Comparison of ENCODE assay signal across 28 mouse cellular contexts in the genomic region with DNA sequence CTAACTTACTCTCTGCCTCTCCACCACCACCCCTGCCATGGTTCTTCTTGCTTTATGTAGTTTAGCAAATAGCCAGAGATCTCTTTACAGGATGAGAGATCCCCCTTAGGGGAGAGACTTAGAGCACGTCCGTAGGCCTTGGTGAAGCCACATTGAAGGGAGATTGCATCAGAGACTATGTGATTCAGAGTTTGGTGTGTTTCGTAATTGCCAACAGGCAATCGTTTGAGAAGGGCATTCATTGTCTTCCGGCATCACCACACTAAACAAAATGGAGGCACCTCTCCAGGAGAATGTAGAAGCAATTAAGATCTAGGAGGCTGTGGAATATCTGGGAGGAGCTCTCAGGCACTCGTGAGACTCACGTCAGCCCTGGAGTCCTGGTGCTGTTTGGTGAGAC.
DNase-seq lines count a peak whose midpoint lies in the region; ATAC-seq lines count a peak whose summit lies in the region.
"Had no signal": no experiment of that assay in that cellular context is flagged by ENCODE, and none has a peak within 500 bp of the region (broad histone marks: within the 10 kb centered on the region; RNA-seq: fewer than 3 reads in every experiment).

No protein-coding gene starts in this region.

- 0 out of 2 replicates have a peak overlapping the region, but pooled peaks have one; percentile 25 for H3K27ac ChIP-seq in midbrain, embryonic 13.5 days
- H3K27ac ChIP-seq in midbrain, embryonic 11.5 days (ENCODE audit: low read depth, low read length), result no peak overlapping the region
- H3K27ac ChIP-seq: embryonic facial prominence, embryonic 13.5 days; hindbrain, embryonic 15.5 days; limb, embryonic 12.5 days; neural tube, embryonic 13.5 days; stomach, embryonic 15.5 days had no signal

- 86% methylated on average over 7 of the region's 7 CpGs for WGBS in midbrain, embryonic 13.5 days
- WGBS in midbrain, embryonic 11.5 days, result 92% methylated on average over 7 of the region's 7 CpGs

- peak; percentile 10 for DNase-seq in adrenal gland, adult 8-10 months
- DNase-seq in adrenal gland, postnatal 25 days, result no peak
- DNase-seq in midbrain, embryonic 11.5 days (ENCODE audit: low spot score, missing footprints), result no peak
- DNase-seq in fibroblast of lung, adult 2 months (ENCODE audit: low read depth), result peak; percentile 8
- no peak for DNase-seq in layer of hippocampus, postnatal 14 days (ENCODE audit: low spot score in 2 of 2)
- no peak for DNase-seq in right cerebral cortex, postnatal 4 days
- DNase-seq in heart, adult 9 months (ENCODE audit: low spot score in 2 of 2), result no peak
- DNase-seq: B cell, adult 2 months; cerebellum, adult 2 months; cerebellum, postnatal 25 days; embryo, embryonic 11 days; gastrocnemius, postnatal 25 days; kidney, adult 8-10 months; kidney, postnatal 10 days; lung, embryonic 14.5 days; lung, postnatal 36 days; retina, postnatal 1 day; thymus, postnatal 25 days had no signal

- H3K9me3 ChIP-seq in midbrain, embryonic 13.5 days, result no peaks in the 10 kb centered on the region
- no peaks in the 10 kb centered on the region for H3K9me3 ChIP-seq in midbrain, embryonic 11.5 days (ENCODE audit: control insufficient read depth, low read length)
- H3K9me3 ChIP-seq: embryonic facial prominence, embryonic 13.5 days; hindbrain, embryonic 15.5 days; limb, embryonic 12.5 days; neural tube, embryonic 13.5 days; stomach, embryonic 15.5 days had no signal

- H3K4me1 ChIP-seq in midbrain, embryonic 13.5 days (replicated peaks), result peaks cover 68% of the 10 kb centered on the region
- peaks cover 20% of the 10 kb centered on the region for H3K4me1 ChIP-seq in midbrain, embryonic 11.5 days (ENCODE audit: control insufficient read depth, insufficient read depth, low read length)
- H3K4me1 ChIP-seq: limb, embryonic 12.5 days; stomach, embryonic 15.5 days had no signal

- no peak overlapping the region for H3K4me3 ChIP-seq in midbrain, embryonic 13.5 days (replicated peaks)
- H3K4me3 ChIP-seq in midbrain, embryonic 11.5 days (ENCODE audit: low read depth, low read length), result no peak overlapping the region
- H3K4me3 ChIP-seq: embryonic facial prominence, embryonic 13.5 days; erythroblast, embryonic 14.5 days; hindbrain, embryonic 15.5 days; limb, embryonic 12.5 days; neural tube, embryonic 13.5 days; stomach, embryonic 15.5 days had no signal

- no peaks in the 10 kb centered on the region for H3K36me3 ChIP-seq in midbrain, embryonic 13.5 days
- H3K36me3 ChIP-seq in midbrain, embryonic 11.5 days (ENCODE audit: control insufficient read depth, insufficient read depth, low read length), result no peaks in the 10 kb centered on the region
- H3K36me3 ChIP-seq: embryonic facial prominence, embryonic 13.5 days; hindbrain, embryonic 15.5 days; limb, embryonic 12.5 days; neural tube, embryonic 13.5 days; stomach, embryonic 15.5 days had no signal

- no peaks in the 10 kb centered on the region for H3K27me3 ChIP-seq in midbrain, embryonic 13.5 days
- no peaks in the 10 kb centered on the region for H3K27me3 ChIP-seq in midbrain, embryonic 11.5 days (ENCODE audit: control insufficient read depth, insufficient read depth, low read length)
- H3K27me3 ChIP-seq: hindbrain, embryonic 15.5 days; stomach, embryonic 15.5 days had no signal

- no peak for ATAC-seq in midbrain, embryonic 13.5 days
- no peak for ATAC-seq in midbrain, embryonic 11.5 days (ENCODE audit: low FRiP score)
- ATAC-seq: forebrain, embryonic 14.5 days had no signal

- H3K4me2 ChIP-seq in midbrain, embryonic 13.5 days (replicated peaks), result no peak overlapping the region
- no peak overlapping the region for H3K4me2 ChIP-seq in midbrain, embryonic 11.5 days
- H3K4me2 ChIP-seq: embryonic facial prominence, embryonic 13.5 days; heart, embryonic 11.5 days; hindbrain, embryonic 15.5 days; limb, embryonic 12.5 days; liver, embryonic 11.5 days; lung, embryonic 14.5 days; neural tube, embryonic 13.5 days; stomach, embryonic 15.5 days had no signal

- no peak overlapping the region for H3K9ac ChIP-seq in midbrain, embryonic 13.5 days (replicated peaks)
- no peak overlapping the region for H3K9ac ChIP-seq in midbrain, embryonic 11.5 days (ENCODE audit: low read length)
- H3K9ac ChIP-seq: embryonic facial prominence, embryonic 13.5 days; hindbrain, embryonic 15.5 days; limb, embryonic 12.5 days; lung, embryonic 14.5 days; neural tube, embryonic 13.5 days; stomach, embryonic 15.5 days had no signal

Comparison
In these comparisons a context has a peak if more than half of its experiments do, and no peak if none do; other contexts are left out.
1. DNase-seq: peak in adrenal gland, adult 8-10 months (single experiment) and fibroblast of lung, adult 2 months (single experiment); none in adrenal gland, postnatal 25 days (single experiment), midbrain, embryonic 11.5 days (single experiment), layer of hippocampus, postnatal 14 days (0 of 2), right cerebral cortex, postnatal 4 days (single experiment) and heart, adult 9 months (0 of 2).